Mouse (Mus musculus) erythroblast, embryonic 14.5 days (primary cell): Measurements from ENCODE around the gene P2ry6. TPM values are rescaled to one million over a fixed set of nuclear protein-coding genes. Genes with fewer than 3 reads are reported as not detected.

Experiments used
- H3K27me3 ChIP-seq: 2 replicates; pipeline ENCODE4 v1.6.1; 2012; ENCODE audit warnings: inconsistent platforms; ENCODE audit not compliant: control insufficient read depth
- H3K36me3 ChIP-seq: 2 replicates; pipeline ENCODE4 v1.6.1; 2012; ENCODE audit warnings: mild to moderate bottlenecking, inconsistent platforms; ENCODE audit not compliant: control insufficient read depth
- H3K4me1 ChIP-seq: 2 replicates; pipeline ENCODE4 v1.6.1; 2012; ENCODE audit warnings: inconsistent platforms; ENCODE audit not compliant: control insufficient read depth
- H3K4me3 ChIP-seq: replicated peaks from 2 replicates; pipeline ENCODE3; 2012; ENCODE audit warnings: moderate library complexity, mild to moderate bottlenecking, inconsistent platforms
- H3K9me3 ChIP-seq: 2 replicates; pipeline ENCODE4 v1.6.1; 2012; ENCODE audit warnings: low read length, inconsistent platforms, mixed read lengths; ENCODE audit not compliant: control insufficient read depth
- GATA1 ChIP-seq: IDR thresholded peaks from 2 replicates; pipeline ENCODE4 v1.6.1; 2012; ENCODE audit warnings: low read length, inconsistent platforms, mixed read lengths
- TAL1 ChIP-seq: IDR thresholded peaks from 3 replicates; pipeline ENCODE4 v1.6.1; 2012; ENCODE audit warnings: low read length, inconsistent platforms, mixed read lengths
- polyA plus RNA-seq: library from polyadenylated mRNA; stranded (reverse); fragments of >175 nt; gene quantifications from 2 replicates; pipeline ENCODE4 v1.2.3, GENCODE M21; 2012

P2ry6 gene
- 0.09 and 0.16 TPM in 2 replicates for polyA plus RNA-seq

- Histone ChIP-seq H3K4me1 (peaks cover 3% of the 10 kb centered on the region; the same call in 1 of the 2 replicates), H3K9me3 (no peaks in the 10 kb centered on the region), H3K36me3 (no peaks in the 10 kb centered on the region), H3K4me3 (no peak within 1 kb of the TSS), H3K27me3 (peaks cover 27% of the 10 kb centered on the region)
- TF ChIP-seq TAL1 (no peak), GATA1 (no peak)
Observed at GRCm38 (mm10) chr7:100974135-100974903, at the start of gene P2ry6. P2ry6 (minus strand) TSS chr7:100974649.

GRCm38 (mm10) chr7:101017492-101017891 is 43.0 kb upstream of the P2ry6 start:
- Histone ChIP-seq H3K4me1 (no peaks in the 10 kb centered on the region), H3K36me3 (no peaks in the 10 kb centered on the region), H3K27me3 (peaks cover 10% of the 10 kb centered on the region), H3K9me3 (no peaks in the 10 kb centered on the region), H3K4me3 (no peak overlapping the region)
- no peak for TF ChIP-seq GATA1

- no peak overlapping the region for H3K4me3 ChIP-seq
- H3K27me3 ChIP-seq = peaks cover 15% of the 10 kb centered on the region
Observed at GRCm38 (mm10) chr7:101017021-101017461, 42.6 kb upstream of the P2ry6 start.

GRCm38 (mm10) chr7:101014985-101015384 is 40.5 kb upstream of the P2ry6 start:
- peaks cover 35% of the 10 kb centered on the region for H3K27me3 ChIP-seq
- no peaks in the 10 kb centered on the region for H3K9me3 ChIP-seq
- no peak overlapping the region for H3K4me3 ChIP-seq
- H3K36me3 ChIP-seq = no peaks in the 10 kb centered on the region
- TF ChIP-seq TAL1 = no peak
- no peak for TF ChIP-seq GATA1
- H3K4me1 ChIP-seq = peaks cover 4% of the 10 kb centered on the region

More at GRCm38 (mm10) chr7:101017021-101017461, 42.6 kb upstream of the P2ry6 start:
- Histone ChIP-seq H3K36me3 (no peaks in the 10 kb centered on the region), H3K4me1 (peaks cover under 1% of the 10 kb centered on the region; the same call in 1 of the 2 replicates), H3K9me3 (no peaks in the 10 kb centered on the region)
- TF ChIP-seq GATA1 (no peak), TAL1 (no peak)

- Histone ChIP-seq H3K9me3 (no peaks in the 10 kb centered on the region), H3K4me3 (no peak overlapping the region), H3K27me3 (peaks cover 39% of the 10 kb centered on the region), H3K36me3 (no peaks in the 10 kb centered on the region), H3K4me1 (peaks cover 4% of the 10 kb centered on the region)
- TF ChIP-seq TAL1 = no peak
- no peak for TF ChIP-seq GATA1
Observed at GRCm38 (mm10) chr7:101014041-101014440, 39.6 kb upstream of the P2ry6 start.

- Histone ChIP-seq H3K9me3 (no peaks in the 10 kb centered on the region), H3K4me1 (peaks cover 4% of the 10 kb centered on the region), H3K36me3 (no peaks in the 10 kb centered on the region), H3K4me3 (peak within 1 kb of the TSS; percentile 40), H3K27me3 (peaks cover 39% of the 10 kb centered on the region)
- TF ChIP-seq TAL1 (no peak), GATA1 (no peak)
Observed at GRCm38 (mm10) chr7:101012541-101012940, 38.1 kb upstream of the P2ry6 start, which contains the start of gene P2ry2. P2ry2 (minus strand) TSS chr7:101012866.

GRCm38 (mm10) chr7:101011681-101012367 is 37.4 kb upstream of the P2ry6 start:
- no peaks in the 10 kb centered on the region for H3K36me3 ChIP-seq
- H3K9me3 ChIP-seq = no peaks in the 10 kb centered on the region
- no peak for TF ChIP-seq GATA1
- no peak for TF ChIP-seq TAL1
- H3K4me3 ChIP-seq = peak overlapping the region; percentile 40
- H3K4me1 ChIP-seq = peaks cover 4% of the 10 kb centered on the region
- H3K27me3 ChIP-seq = peaks cover 39% of the 10 kb centered on the region

GRCm38 (mm10) chr7:101010741-101011140 is 36.3 kb upstream of the P2ry6 start:
- TF ChIP-seq TAL1 (no peak), GATA1 (no peak)
- Histone ChIP-seq H3K27me3 (peaks cover 39% of the 10 kb centered on the region), H3K36me3 (no peaks in the 10 kb centered on the region), H3K4me1 (peaks cover 4% of the 10 kb centered on the region), H3K4me3 (no peak overlapping the region), H3K9me3 (no peaks in the 10 kb centered on the region)

- Histone ChIP-seq H3K4me1 (no peaks in the 10 kb centered on the region), H3K36me3 (no peaks in the 10 kb centered on the region), H3K9me3 (no peaks in the 10 kb centered on the region), H3K27me3 (peaks cover 15% of the 10 kb centered on the region), H3K4me3 (no peak overlapping the region)
- no peak for TF ChIP-seq TAL1
- TF ChIP-seq GATA1 = no peak
Observed at GRCm38 (mm10) chr7:101006201-101006600, 31.8 kb upstream of the P2ry6 start.
